Mouse (Mus musculus): ENCODE results near the gene Kif5c.
A peak's percentile ranks its signal among the peaks of the same experiment; 100 is the strongest.

Gene Kif5c

DNA sequence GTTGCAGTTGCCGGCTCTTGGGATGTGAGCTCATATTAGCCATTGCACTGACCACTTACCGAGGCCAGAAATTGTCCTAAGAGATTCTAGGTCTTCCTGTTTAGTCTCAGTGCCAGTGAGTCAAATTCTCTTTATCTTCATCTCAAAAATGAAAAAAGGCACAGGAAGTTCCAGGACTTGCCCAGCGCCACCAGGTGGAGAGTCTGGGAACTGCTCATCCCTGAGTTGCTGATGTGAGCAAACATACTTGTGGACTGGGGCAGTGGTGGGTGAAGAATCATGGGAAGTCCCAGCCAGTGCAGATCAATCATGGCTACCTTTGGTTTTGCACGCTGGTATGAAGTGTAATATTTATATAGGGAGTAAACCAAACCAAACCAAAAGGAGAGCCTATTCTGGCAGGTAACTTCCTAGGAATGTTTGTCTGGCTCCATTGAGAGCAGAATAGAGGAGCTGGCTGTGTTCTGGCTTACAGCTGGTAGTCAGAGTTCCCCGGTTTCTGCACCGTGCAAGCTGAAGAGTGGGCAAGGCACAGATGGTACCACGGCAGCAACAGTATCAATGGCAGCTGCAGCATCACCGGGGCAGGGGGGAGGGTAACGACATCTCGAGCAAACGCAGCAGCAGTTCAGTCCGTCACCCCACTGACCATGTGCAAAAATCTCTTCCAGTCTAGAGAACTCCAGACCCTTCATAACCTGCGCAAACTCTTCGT lies 129.7 kb downstream of the Kif5c start:
- DNase-seq: peak in 1 of 2 experiments; percentile 20

DNA sequence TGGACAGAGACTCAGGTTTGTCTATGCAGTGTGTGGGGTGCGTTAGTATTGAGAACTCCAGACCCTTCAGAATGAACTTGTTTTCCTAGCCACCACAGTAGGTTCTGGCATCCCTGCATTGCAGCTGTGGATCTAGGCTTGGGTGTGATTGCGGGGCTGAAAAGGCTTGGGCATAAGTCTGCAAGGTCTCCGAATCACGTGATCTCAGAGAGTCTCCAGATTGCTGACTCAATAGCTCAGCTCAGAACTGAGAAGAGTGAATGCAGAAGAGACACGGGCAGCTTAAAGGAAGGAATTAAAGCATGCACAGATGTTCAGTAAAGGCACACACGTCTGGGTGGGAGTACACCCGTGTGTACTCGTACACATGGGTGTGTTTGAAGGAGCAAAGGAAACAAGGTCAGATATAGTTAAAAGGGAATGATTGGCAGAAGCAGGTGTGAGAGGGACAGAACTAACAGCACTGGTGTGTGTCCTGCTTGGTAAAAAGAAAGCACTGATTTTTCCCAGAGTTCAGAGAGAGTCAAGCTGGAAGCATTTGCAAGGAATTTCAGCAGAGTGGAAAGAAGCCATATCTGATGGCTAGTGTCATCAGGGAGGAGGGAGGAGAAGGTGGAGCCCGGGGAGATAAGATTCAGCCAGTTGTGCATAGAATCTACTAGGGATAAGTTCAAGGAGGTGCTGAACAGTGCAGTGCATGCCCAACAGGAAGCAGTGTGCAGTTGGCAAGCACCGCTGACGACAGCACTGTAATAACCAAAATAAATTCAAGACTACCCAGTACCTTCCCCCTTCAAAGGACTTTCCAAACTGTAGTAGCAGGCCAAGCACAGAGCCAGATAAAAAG lies 130.9 kb downstream of the Kif5c start:
- DNase-seq: no peak

DNA sequence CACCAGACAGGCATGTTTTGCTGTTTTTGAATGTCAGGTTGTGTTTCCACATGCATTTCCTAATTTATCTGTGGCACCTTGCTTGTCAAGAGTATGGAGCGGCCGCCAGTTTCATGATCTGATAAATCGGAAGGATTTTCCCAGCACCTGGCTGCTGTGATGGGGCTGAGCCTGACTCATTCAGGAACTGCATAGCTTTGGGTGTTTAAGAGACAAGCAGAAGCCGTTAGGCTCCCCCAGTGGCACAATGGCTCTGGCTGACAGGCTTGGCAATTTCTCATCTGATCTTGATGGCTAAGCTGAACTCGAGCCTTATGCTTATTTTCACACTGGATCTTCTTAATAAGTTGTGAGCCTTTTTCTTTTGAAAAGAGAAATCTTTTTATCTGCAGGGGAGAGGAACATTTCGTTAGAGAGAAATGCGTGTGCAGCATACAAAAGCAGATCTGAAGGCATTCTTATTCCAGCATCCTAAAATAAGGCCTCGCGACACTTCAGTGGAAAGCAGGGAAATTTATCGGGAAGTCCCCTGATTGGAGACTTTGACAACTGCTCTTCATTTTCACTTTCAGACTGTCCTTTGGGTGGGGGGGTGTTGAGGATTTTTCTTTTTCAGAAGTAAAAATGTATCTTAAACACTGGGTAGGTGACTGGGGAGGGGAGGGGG lies 132.6 kb downstream of the Kif5c start:
- DNase-seq: no peak

DNA sequence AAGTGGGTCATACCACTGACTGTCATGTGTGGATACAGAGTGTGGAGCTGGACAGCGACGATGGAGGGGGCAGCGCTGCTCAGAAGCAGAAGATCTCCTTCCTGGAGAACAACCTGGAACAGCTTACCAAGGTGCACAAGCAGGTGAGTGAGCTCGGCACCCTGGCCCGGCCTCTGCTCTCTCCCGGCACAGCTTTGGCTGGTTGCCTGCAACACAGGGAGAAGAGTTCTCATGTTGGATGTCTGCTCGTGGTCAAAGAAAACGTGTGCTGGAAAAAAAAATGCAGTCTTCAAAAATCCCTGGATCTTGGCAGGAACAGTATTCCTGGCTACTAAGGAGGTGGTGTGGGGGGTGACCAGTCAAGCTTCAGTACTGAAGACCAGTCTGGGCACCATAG lies 133.1 kb downstream of the Kif5c start:
- no peak for DNase-seq

DNA sequence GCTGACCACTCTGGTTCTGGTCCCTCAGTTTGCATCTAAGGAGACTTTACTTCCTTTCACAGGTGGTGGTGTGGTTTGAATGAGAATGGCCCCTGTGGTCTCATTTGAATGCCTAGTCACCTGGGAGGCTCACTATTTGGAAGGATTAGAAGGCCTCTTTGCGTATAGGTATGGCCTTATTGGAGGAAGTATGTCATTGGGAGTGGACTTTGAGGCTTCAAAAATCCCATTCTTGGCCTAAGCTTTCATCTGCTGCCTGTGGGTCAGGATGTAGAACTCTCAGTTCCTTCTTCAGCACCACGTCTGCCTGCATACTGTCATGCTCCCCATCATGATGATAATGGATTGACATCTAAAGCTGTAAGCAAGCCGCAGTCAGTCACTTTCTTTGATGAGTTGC lies 134.0 kb downstream of the Kif5c start:
- no peak for DNase-seq

DNA sequence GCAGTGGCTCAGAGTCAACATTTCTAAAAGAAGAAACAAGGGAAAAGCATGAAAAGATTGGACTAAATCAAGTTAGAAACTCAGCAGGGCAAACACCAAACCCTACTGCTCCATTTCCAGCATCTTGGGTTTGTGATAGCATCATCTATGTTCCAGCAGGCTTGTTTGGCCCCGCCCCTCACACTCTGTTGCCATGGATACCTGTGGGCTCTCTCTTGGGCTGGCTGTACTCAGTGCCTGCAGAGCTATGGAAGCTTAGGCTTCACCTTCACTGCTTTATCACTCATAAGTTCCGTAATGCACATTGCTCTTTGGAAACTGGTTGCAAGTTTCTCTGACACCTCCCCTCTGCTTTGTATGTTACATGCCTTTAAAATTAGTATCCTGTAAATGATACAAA lies 136.0 kb downstream of the Kif5c start:
- DNase-seq: peak in 1 of 2 experiments; percentile 17

DNA sequence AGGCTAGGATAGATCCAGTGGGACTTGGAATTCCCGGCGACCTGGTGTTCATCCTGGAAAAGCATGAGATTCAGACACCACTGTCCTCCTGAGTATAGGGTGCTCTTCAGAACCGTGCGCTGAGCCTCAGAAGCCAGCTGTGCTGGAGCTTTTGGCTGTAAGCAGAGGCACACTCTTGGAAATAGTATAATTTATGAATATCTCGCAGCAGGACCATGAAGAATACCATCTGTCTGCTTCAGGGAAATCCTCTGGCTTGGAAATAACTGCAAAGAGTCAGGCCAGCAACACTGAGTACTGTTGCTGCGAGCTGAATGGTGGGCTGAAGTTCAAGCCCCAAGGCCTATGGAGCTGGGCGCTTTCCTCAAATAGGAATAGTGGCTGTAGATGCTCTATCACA lies 138.5 kb downstream of the Kif5c start:
- DNase-seq: no peak

DNA sequence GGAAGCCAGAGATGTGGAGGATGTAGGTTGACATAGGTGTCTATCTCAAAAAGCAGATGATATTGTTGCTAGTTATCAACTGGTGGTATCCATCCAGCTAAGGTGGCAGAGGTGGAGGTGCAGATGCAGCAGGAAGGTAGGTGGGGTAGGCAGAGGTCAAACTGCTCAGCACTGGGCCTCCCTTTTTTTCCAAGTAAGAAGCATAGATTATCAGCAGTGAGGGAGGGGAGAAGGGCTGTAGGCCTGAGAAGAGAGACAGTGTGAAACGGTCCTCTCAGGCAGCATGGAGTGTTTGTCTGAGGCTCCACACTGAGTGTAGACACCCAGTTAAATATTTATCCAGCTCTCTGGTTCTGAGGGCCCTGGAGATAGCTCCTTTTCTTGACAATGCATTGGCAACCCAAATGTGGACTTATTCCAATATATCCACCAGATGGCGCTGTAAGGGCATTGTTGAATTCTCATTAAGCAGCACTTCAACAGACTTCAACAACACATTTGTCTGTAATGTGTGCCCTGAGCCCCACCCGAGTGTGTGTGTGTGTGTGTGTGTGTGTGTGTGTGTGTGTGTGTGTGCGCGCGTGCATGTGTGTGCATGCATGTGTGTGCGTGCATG lies 145.3 kb downstream of the Kif5c start:
- peak; percentile 49 to 57 for DNase-seq

DNA sequence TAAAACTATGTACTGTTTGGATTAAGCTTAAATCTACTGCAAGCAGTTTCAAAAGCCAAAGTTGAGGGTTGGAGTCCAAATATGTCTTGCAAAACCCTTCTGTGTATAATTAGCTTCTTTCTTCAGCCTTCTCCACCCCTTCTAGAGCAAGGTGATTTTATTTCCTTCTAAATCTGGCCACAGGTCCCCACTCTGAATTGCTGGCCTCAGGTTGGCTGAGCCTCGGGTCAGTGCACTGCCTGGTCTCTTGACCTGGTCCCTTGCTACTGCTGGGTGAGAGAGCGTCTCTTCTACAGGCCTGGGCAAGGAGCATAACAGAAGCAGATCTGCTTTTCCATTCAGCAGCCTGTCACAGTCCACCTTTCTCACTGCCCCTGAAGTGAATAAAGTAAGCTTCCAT lies 149.8 kb downstream of the Kif5c start:
- peak; percentile 55 to 61 for DNase-seq

DNA sequence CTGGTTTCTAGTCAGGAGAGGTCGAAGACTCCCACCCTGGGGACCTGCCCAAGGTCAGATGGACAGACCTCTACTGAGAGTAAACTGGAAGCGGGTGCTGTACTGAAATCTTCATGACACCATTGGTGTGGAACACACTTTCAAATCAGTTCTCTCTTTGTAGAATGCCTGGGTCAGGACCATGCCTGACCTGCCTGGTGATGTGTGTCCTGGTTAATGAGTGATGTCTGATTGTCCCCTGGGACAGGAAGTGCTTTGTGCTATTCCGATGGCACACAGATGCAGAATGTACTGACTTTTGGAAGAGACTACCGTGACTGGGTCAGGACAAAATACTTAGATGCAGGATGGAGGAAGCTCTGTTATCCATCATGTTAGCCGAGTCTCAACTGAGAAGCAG lies 151.3 kb downstream of the Kif5c start:
- peak; percentile 28 to 36 for DNase-seq

DNA sequence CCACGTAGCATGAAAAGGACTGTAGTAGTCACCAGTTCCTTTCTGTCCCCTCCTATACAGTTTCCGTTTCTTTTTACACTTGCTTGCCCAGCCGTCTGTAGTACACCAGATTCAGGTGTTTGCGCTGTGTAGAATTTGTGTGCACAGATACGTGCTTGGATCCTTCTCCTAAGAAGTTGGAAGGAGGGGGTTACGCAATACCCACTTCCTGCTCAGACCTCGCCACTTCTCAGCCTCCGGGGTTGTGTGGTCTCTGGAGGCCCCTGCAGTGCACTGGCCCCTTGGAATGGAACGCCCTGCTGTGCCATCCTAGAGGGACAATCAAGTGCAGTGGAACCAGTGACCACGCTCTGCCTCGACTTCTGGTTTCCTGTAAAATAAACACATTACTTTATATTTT lies 152.1 kb downstream of the Kif5c start:
- DNase-seq: no peak

DNA sequence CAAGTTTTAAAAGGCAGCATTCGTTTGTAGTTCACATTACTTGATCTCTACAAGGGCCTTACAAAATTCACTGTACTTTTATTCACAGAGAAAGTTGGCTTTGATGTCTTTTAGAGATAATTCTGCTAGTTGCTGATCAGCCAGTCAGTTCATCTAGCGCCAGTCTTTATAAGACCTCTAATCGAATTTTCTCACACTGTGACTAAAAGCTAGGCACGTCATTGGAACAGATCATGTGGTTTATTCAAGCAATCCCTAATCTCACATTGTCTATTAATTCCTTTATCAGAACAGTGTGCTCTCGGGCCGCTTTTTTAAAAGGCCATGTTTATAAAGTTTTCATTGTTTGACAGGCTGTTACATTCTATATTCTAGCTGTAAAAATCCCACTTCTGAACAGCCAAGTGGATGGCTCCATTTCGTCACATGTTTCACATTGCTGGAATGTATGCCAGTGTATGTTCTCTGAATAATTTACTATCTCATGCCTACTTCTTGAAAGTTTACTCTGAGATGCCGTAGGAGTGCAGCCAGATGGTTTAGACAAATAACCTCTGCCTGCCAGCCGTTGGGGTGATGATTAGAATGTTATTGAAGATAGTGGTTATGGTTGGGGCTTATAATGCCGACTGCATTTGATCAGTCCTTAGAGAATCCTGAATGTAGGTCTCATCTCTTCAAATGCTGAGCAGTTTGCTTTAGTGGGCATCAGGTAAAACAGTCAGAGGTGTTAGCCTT lies 154.3 kb downstream of the Kif5c start:
- DNase-seq: no peak

DNA sequence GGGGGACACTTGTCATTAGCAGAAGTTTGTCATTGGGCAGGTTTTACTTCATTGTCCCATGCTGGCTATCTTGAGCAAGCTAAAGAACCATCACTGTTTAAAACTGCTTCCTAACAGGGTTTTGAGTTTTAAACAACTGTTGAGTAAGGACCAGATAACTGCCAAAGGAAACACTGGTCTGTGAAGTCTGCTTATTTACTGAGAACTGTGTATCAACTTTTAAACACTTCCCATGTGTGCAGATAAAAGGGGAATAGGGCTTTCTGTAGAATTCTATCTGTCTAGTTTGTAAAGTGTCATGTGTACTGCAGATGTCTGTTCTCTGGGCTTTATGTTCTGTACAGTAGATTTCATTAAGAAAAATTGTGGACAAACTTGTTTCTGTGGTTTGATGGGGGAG lies 155.1 kb downstream of the Kif5c start:
- DNase-seq: no peak

DNA sequence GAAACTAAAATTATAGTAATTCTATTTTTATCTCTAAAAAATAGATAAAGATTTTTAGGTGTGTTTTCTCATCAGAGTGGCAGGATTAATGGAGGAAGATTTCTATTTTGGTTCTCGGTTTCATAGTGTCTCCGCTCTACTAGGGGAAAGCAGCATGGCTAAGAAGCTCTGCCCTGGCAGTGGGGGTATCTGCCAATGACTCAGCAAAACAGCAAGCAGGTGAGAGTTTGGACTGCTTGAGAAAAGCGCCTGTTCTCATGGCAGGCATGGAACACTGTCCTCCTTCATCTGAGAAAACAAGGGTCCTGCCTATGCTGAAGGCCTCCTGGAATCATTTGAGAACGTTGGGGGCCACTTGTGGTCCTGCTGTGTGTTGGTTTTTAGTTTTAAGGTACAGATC lies 156.1 kb downstream of the Kif5c start:
- DNase-seq: no peak

DNA sequence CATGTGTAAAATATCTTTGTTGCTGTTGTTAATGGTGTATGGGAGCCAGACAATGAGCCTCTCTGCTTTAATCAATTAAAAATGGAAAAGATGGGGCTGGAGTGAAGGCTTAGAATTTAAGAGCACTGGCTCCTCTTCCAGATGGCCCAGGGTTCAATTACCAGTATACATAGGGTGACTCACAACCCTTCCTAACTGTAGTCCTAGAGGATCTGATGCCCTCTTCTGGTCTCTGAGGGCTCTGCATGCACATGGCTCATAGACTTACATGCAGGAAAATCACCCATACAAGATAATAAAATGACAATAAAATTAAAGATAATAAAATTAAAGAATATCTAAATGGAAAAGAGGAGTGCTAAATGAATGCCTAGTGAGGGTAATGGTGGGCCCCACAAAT lies 156.6 kb downstream of the Kif5c start:
- no peak for DNase-seq

DNA sequence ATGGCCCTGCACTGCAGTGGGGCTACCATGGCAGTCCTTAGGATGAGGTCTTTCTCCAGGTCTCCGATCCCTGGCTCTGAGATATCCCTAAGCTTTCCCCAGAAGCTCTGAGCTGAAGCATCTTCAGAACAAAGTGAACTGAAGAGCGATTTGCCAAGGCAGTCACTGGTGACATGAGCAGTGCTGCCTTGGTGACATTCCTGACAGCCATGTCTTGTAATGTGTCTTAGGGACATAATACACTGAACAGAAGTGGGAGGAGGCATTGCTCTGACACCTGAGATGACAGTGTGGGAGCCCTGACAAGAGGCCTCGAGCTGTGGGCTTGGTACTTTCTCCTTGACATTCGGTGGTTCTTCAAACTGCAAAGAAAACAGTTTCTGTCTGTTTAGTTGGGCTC lies 157.3 kb downstream of the Kif5c start:
- DNase-seq: no peak

DNA sequence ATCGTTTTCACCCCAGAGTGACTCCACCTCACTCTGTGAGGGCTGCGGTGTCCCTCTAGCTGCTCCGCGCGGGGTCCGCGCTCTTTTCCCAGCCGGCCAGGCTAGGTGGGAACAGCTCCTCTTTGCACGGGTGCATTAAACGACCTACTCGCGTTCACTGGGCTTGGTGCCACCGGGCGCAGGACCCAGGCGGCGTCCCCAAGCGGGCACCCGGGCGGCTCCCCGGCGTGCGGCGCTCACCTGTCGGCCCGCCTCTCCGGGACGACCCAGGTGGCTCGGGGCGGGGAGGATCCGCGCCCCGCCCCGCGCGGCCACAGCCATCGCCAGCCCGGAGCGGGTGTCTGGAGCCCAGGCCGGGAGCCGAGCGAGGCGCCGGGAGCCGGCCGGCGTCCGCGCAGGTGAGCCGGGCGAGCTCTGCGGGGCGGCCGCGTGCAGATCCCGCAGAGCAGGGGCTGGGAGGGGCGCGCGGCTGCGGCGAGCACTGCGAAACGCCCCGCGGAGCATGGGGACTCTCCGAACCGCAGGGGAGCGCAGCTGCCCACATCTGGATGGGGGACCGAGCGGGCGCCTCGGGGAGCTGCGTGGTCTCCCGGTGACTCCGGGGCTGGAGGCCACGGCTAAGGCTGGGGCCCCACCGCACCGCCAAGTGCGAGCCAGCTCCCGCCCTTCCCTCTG lies 168.4 kb downstream of the Kif5c start, which contains the start of gene Lypd6b:
Gene Lypd6b (plus strand): TSS at position 313 of the 675 bp plus-strand sequence.
- DNase-seq: peak; percentile 35 to 36

DNA sequence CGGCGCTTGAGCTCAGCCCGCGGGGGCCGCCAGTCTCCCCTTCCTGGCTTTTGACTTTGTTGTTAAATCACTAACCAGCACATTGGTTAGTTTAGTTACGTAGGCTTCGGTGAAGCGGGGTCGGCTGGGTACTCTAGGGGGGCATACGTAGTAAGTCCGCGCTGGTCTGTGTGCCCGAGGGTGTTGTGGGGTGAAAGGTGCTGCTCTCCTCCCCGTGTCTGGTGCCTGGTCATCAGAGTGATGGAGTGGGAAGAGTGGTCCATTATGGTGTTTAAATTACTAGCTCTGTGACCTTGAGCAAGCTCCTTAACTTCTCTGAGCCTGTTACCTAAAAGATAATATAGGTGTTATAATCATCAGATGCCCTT lies 168.9 kb downstream of the Kif5c start:
- no peak for DNase-seq

DNA sequence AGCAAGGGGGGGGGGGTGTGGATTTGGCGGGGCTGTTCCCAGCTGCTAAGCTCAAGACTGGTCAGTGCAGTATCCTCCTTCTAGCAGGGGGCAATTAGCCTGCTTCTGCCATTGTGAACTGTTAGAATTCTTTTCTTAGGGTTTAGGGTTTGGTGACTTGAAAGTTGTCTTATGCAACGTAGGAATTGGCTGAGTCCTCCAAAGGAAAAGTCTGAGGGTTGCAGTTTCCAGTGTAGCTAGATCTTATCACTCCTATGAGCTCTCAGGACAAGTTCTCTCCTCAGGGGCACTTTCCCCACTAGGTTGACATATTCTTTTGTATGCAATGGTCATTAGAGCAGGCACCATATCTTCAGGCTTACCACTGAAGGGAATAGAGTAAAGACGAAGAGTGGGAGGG lies 169.5 kb downstream of the Kif5c start:
- no peak for DNase-seq

DNA sequence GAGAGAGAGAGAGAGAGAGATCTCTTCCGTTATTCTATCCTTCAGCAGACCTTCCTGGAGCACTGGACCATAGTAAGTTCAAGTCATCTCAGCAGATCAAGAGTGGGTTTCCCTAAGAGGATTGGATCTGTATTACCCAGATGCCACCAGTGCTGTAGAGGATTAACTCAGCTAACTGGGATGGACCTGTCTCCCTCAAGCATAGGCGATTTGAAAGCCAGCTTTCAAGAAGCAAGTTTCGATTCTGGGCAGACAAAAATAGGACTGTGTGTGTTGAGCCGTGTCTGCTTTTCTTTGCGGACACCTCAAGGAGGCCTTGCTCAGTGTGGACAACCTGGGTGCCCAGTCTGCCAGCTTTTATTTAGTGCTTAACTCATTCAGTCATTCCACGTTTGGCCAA lies 170.0 kb downstream of the Kif5c start:
- no peak for DNase-seq

DNA sequence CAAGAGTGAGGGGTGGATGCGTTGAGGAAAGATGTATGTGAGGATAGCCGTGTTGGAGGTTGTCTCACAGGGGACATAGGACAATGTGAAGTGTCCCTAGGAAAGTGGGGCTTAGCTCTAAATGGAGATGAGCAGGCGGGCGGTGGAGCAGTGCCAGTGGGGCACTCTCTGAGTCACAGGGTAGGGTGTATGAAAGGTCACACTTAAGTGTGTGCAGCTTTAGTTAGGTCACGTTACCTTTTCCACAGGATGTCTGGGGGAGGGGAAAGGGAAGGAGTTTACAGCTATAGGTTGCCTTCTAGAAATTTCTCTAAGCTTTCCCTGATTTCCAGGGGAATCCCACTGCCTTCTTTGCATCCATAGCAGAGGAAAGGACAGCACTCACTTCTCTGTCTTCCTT lies 170.4 kb downstream of the Kif5c start:
- no peak for DNase-seq

All from kidney, adult 8-10 months (tissue).